Mouse (Mus musculus) MEL (cell line): Measurements from ENCODE around the gene Vgll4.

Experiments
- CHD1 ChIP-seq: IDR thresholded peaks from 2 replicates; pipeline ENCODE4 v1.6.1; 2012; ENCODE audit warnings: low read depth, mild to moderate bottlenecking, inconsistent platforms, low read length, improper control_type of control experiment
- CHD2 ChIP-seq: IDR thresholded peaks from 2 replicates; pipeline ENCODE4 v1.6.1; 2011; ENCODE audit warnings: low read length, improper control_type of control experiment
- CTCF ChIP-seq, 3 experiments: IDR thresholded peaks in 2 of 3; conservative IDR thresholded peaks in 1 of 3; 2 replicates each; pipeline ENCODE4 v1.5.1; 2011 to 2012; ENCODE audit warnings: low read length in 3 of 3, low read depth in 2 of 3, mild to moderate bottlenecking in 2 of 3, improper control_type of control experiment in 1 of 3, inconsistent platforms in 1 of 3, mixed read lengths in 1 of 3, moderate library complexity in 1 of 3; ENCODE audit not compliant: control insufficient read depth in 1 of 3, insufficient read depth in 1 of 3, poor library complexity in 1 of 3, severe bottlenecking in 1 of 3
- E2F4 ChIP-seq: IDR thresholded peaks from 2 replicates; pipeline ENCODE4 v1.6.1; 2011; ENCODE audit warnings: low read depth, low read length, improper control_type of control experiment, borderline replicate concordance
- GATA1 ChIP-seq: IDR thresholded peaks from 2 replicates; pipeline ENCODE4 v1.6.1; 2011; ENCODE audit warnings: low read depth, low read length, improper control_type of control experiment
- HCFC1 ChIP-seq: IDR thresholded peaks from 2 replicates; pipeline ENCODE4 v1.6.1; 2012; ENCODE audit warnings: low read depth, mild to moderate bottlenecking, inconsistent platforms, low read length, improper control_type of control experiment, moderate library complexity
- MAX ChIP-seq: IDR thresholded peaks from 2 replicates; pipeline ENCODE4 v1.6.1; 2011; ENCODE audit warnings: low read length, improper control_type of control experiment
- MAZ ChIP-seq: IDR thresholded peaks from 2 replicates; pipeline ENCODE4 v1.6.1; 2012; ENCODE audit warnings: low read depth, mild to moderate bottlenecking, inconsistent platforms, low read length, improper control_type of control experiment
- MYB ChIP-seq: IDR thresholded peaks from 2 replicates; pipeline ENCODE4 v1.6.1; 2011; ENCODE audit warnings: mild to moderate bottlenecking, low read depth, low read length, improper control_type of control experiment
- NELFE ChIP-seq: IDR thresholded peaks from 2 replicates; pipeline ENCODE4 v1.6.1; 2011; ENCODE audit warnings: low read depth, low read length, improper control_type of control experiment
- POLR2A ChIP-seq, 2 experiments: IDR thresholded peaks; 2 replicates each; pipeline ENCODE4 v1.6.1; 2011 to 2012; ENCODE audit warnings: low read length in 2 of 2, mild to moderate bottlenecking in 2 of 2, control low read depth in 1 of 2, improper control_type of control experiment in 1 of 2, low read depth in 1 of 2, moderate library complexity in 1 of 2; ENCODE audit not compliant: control insufficient read depth in 1 of 2, insufficient read depth in 1 of 2, poor library complexity in 1 of 2
- POLR2AphosphoS2 ChIP-seq: IDR thresholded peaks from 2 replicates; pipeline ENCODE4 v1.6.1; 2011; ENCODE audit warnings: low read length, improper control_type of control experiment
- TAL1 ChIP-seq: IDR thresholded peaks from 2 replicates; pipeline ENCODE4 v1.6.1; 2012; ENCODE audit warnings: mild to moderate bottlenecking, inconsistent platforms, low read length, moderate library complexity, mixed read lengths
- ZNF384 ChIP-seq: IDR thresholded peaks from 2 replicates; pipeline ENCODE4 v1.6.1; 2012; ENCODE audit warnings: low read depth, mild to moderate bottlenecking, inconsistent platforms, low read length, improper control_type of control experiment

DNA sequence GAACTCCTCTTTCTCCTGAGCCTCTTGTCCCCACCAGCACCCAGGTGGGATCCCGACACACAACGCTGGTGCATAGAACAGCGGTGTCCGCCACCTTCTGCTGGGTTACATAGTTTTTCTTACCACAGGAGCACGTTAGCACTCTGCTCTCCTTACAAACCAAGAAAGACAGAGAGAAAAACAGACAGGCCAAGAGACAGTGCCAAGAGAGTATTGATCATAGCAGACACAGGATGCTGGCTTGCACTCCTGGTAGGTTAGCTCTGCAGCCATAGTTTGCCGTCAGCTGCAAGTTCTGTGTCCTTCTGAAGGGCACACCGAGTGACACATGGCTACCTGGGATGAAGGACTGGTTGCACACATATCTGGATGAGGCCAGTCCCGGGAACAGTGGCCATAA, 39.1 kb downstream of the Vgll4 start:
- no peak for TF ChIP-seq MAX
- no peak for TF ChIP-seq NELFE
- no peak for TF ChIP-seq HCFC1
- TF ChIP-seq ZNF384 = no peak
- no peak for TF ChIP-seq CTCF (IDR thresholded peaks at IDR 0.05 in 2 of 3, conservative IDR thresholded peaks at IDR 0.05 in 1 of 3; ENCODE audit: control insufficient read depth in 1 of 3, insufficient read depth in 1 of 3, low read depth in 2 of 3, low read length in 3 of 3, poor library complexity in 1 of 3, severe bottlenecking in 1 of 3)
- TF ChIP-seq CHD2 = no peak
- no peak for TF ChIP-seq GATA1
- no peak for TF ChIP-seq CHD1
- no peak for TF ChIP-seq POLR2A (IDR thresholded peaks at IDR 0.05; ENCODE audit: control insufficient read depth in 1 of 2, insufficient read depth in 1 of 2, low read depth in 1 of 2, low read length in 2 of 2, poor library complexity in 1 of 2)
- no peak for TF ChIP-seq POLR2AphosphoS2
- no peak for TF ChIP-seq TAL1
- no peak for TF ChIP-seq E2F4
- no peak for TF ChIP-seq MYB
- TF ChIP-seq MAZ = no peak
